Mouse (Mus musculus) C2C12 (cell line): ENCODE results near the gene Arhgap32. TPM values are rescaled to one million over a fixed set of nuclear protein-coding genes. Genes with fewer than 3 reads are reported as not detected.

ENCODE experiments used
- H3K27me3 ChIP-seq: one replicate; pipeline ENCODE4 v1.6.1; 2011; ENCODE audit not compliant: control insufficient read depth, insufficient read depth, insufficient read length
- H3K36me3 ChIP-seq: one replicate; pipeline ENCODE4 v1.6.1; 2011; ENCODE audit not compliant: control insufficient read depth, insufficient read depth
- H3K4me3 ChIP-seq: one replicate; pipeline ENCODE4 v1.5.1; 2011; ENCODE audit warnings: mild to moderate bottlenecking, control low read depth; ENCODE audit not compliant: poor library complexity, insufficient read depth, severe bottlenecking
- H3K79me2 ChIP-seq: one replicate; pipeline ENCODE4 v1.6.1; 2011; ENCODE audit not compliant: control insufficient read depth, insufficient read depth
- H3K79me3 ChIP-seq: one replicate; pipeline ENCODE4 v1.6.1; 2011; ENCODE audit warnings: low read depth, control low read depth
- H3ac ChIP-seq: one replicate; pipeline ENCODE3; 2011; ENCODE audit warnings: low read depth; ENCODE audit not compliant: control insufficient read depth, insufficient read length
- CEBPB ChIP-seq: IDR thresholded peaks from one replicate; pipeline ENCODE4 v1.6.1; 2011; ENCODE audit warnings: low read depth, mild to moderate bottlenecking, control low read depth, moderate library complexity
- CTCF ChIP-seq: IDR thresholded peaks from one replicate; pipeline ENCODE4 v1.5.1; 2011; ENCODE audit not compliant: control insufficient read depth, insufficient read depth, insufficient read length
- FOSL1 ChIP-seq: IDR thresholded peaks from one replicate; pipeline ENCODE4 v1.8.0; 2011; ENCODE audit warnings: mild to moderate bottlenecking, low read length; ENCODE audit not compliant: poor library complexity, insufficient read depth, severe bottlenecking
- MAX ChIP-seq: IDR thresholded peaks from one replicate; pipeline ENCODE4 v1.6.1; 2011; ENCODE audit warnings: mild to moderate bottlenecking, control low read depth
- MYOD1 ChIP-seq: IDR thresholded peaks from one replicate; pipeline ENCODE4 v1.6.1; 2011; ENCODE audit warnings: low read depth; ENCODE audit not compliant: control insufficient read depth, insufficient read length
- MYOG ChIP-seq: IDR thresholded peaks from one replicate; pipeline ENCODE4 v1.6.1; 2011; ENCODE audit not compliant: control insufficient read depth, insufficient read length; ENCODE audit errors: extremely low read depth
- USF1 ChIP-seq: IDR thresholded peaks from one replicate; pipeline ENCODE4 v1.6.1; 2011; ENCODE audit warnings: low read depth, mild to moderate bottlenecking, control low read depth, moderate library complexity
- polyA plus RNA-seq: library from polyadenylated mRNA; unstranded; fragments of >200 nt; fragmentation: generic; extraction: Trizol; gene quantifications from one replicate; pipeline ENCODE4 v1.2.1, GENCODE M21; 2012; ENCODE audit warnings: missing spikeins

Arhgap32 gene
- polyA plus RNA-seq, 1 experiment: 2.6 TPM

DNA sequence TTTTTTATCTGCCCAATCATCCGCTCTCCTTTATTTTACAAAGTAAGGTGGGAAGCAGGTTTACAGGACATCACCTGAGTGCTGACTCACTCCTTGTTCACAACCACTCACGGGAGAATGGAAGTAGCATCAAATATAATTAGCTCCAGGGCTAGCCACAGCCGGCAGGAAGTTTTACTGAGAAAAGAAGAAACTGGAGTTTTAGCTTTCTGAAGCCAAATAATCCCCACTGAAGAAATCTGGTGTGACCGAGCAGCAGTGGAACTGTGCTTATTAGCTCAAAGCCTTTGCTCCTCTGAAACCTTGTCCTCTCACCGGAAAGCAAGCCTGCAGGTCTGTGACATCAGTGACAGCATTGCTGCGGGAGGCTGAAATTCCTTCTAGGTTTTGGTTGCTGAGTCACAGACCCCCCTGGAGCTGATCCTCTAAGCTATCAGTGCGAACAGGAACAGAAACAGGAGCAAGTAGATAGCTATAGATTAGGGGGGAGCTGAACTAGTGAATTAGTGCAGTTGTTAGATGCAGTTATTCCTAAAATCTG is 88.6 kb downstream of the Arhgap32 start:
- Histone ChIP-seq H3K79me3 (no peaks in the 10 kb centered on the region), H3K36me3 (no peaks in the 10 kb centered on the region), H3K79me2 (no peaks in the 10 kb centered on the region), H3K4me3 (no peak overlapping the region), H3ac (no peak overlapping the region), H3K27me3 (no peaks in the 10 kb centered on the region)
- TF ChIP-seq MYOG (no peak), FOSL1 (no peak), MYOD1 (no peak), USF1 (no peak), CTCF (no peak), CEBPB (no peak)

DNA sequence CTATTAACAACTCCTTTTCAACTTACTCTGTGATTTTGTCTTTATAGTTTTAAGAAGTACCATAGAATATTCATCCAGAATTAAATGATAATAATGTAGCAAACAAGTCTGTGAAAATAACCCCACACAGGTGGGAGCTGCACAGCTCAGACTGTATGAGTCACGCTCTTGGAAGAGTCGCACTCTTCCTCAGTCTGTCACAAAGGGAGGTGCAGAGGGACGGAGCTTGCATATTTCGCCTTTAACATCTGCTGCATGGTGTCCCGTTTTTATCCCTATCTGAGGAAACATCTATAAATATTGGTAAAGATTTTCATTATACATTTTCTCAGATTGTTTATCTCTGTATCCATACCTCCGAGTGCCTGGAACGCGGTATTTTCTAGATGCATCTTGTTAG is 91.2 kb downstream of the Arhgap32 start:
- Histone ChIP-seq H3K27me3 (no peaks in the 10 kb centered on the region), H3K36me3 (no peaks in the 10 kb centered on the region), H3K79me2 (no peaks in the 10 kb centered on the region), H3ac (no peak overlapping the region), H3K79me3 (no peaks in the 10 kb centered on the region), H3K4me3 (no peak overlapping the region)
- TF ChIP-seq FOSL1 (no peak), USF1 (no peak), CEBPB (no peak), MYOD1 (no peak), MYOG (no peak), MAX (no peak), CTCF (no peak)

DNA sequence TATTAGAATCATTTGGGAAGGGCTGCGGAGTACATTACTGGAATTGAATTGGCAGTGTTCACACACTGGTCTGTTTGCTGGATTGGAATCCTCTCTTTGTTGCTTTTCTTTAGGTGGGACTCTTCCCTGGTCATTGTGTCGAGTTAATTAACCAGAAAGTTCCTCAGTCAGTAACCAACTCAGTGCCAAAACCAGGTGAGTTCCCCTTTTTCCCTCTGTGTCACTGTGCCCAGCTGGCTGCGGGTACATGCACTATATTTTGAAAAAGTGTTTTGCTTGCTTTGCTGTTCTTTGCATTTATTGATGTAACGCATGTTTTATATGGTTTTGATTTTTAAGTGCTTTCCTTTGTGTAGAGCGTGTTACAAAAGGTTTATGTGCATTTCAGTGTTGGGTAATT is 92.1 kb downstream of the Arhgap32 start:
- no peaks in the 10 kb centered on the region for H3K36me3 ChIP-seq
- no peaks in the 10 kb centered on the region for H3K79me3 ChIP-seq
- H3K27me3 ChIP-seq: no peaks in the 10 kb centered on the region
- H3ac ChIP-seq: no peak overlapping the region
- TF ChIP-seq MYOD1 (no peak), FOSL1 (no peak), MAX (no peak), CEBPB (no peak), MYOG (no peak), CTCF (no peak), USF1 (no peak)
- no peaks in the 10 kb centered on the region for H3K79me2 ChIP-seq
- H3K4me3 ChIP-seq: no peak overlapping the region

DNA sequence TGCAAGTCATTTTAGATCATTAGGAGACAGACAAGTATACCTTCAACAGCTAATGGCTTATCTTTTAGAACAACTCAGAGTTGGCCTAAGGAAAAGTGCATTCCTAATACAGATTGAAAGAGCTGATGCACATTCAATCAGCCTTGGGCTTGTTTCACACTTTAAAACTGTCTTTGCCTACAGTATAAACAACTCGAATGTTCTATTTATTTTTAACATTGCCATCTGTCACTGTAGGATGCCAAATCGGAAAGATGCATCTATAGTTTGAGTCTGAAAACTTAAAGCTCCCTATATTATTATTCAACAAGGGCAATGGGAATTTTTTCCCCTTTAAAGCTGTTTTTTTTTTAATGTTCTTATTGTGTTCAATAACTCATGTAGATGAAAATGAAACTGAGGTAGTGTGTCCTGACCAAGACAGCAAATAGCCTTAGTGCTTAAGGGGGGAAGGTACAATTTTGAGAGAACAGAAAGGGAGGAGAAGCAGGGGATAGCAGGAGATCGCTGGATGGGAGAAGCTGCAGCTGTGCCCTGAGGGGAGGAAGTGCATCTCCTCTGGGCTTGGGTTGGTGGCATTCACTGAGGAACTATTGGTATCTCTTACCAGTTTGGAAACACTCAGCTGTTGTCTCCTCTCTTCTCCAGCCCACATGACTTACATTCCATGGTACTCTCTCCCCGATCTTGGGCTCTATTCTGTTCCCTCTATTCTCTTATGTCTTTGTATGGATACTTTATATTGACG is 101.1 kb downstream of the Arhgap32 start:
- H3K79me3 ChIP-seq: no peaks in the 10 kb centered on the region
- no peaks in the 10 kb centered on the region for H3K27me3 ChIP-seq
- no peak for TF ChIP-seq USF1
- no peak for TF ChIP-seq MYOD1
- no peak for TF ChIP-seq MAX
- TF ChIP-seq MYOG: no peak
- no peak for TF ChIP-seq CTCF
- TF ChIP-seq CEBPB: no peak
- TF ChIP-seq FOSL1: no peak
- no peak overlapping the region for H3ac ChIP-seq
- H3K79me2 ChIP-seq: no peaks in the 10 kb centered on the region
- H3K36me3 ChIP-seq: no peaks in the 10 kb centered on the region
- no peak overlapping the region for H3K4me3 ChIP-seq

DNA sequence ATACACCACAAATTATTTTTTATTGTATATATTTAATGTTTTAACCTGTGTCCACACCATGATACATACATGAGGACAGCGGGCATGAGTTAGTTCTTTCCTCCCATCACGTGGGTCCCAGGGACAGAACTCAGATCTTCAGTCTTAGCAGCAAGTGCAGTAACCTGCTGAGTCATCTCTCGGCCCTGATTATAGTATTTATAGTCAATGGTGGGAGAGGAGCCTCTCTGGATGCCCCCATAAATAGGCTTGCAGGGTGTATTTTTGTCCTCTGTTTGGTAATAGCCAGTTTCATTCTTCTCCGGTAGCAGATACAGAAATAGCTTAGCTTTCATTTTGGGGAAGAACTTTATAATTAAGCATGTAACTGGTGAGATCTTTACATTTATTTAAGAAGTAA is 103.5 kb downstream of the Arhgap32 start:
- H3K79me3 ChIP-seq: no peaks in the 10 kb centered on the region
- TF ChIP-seq MYOD1 (no peak), MAX (no peak), CTCF (no peak), CEBPB (no peak), FOSL1 (no peak), MYOG (no peak), USF1 (no peak)

More for the DNA sequence above, 103.5 kb downstream of the Arhgap32 start:
- H3K36me3 ChIP-seq: no peaks in the 10 kb centered on the region
- no peak overlapping the region for H3K4me3 ChIP-seq
- no peaks in the 10 kb centered on the region for H3K79me2 ChIP-seq
- H3ac ChIP-seq: no peak overlapping the region
- H3K27me3 ChIP-seq: no peaks in the 10 kb centered on the region
